Mouse (Mus musculus) kidney, postnatal 25 days (tissue): ENCODE data around the gene Psg29.

Experiments used
- DNase-seq, 2 experiments: peaks; one replicate each; pipeline ENCODE4 v3.0.0; 2021; ENCODE audit warnings: mixed read lengths in 2 of 2

Psg29 gene

DNA sequence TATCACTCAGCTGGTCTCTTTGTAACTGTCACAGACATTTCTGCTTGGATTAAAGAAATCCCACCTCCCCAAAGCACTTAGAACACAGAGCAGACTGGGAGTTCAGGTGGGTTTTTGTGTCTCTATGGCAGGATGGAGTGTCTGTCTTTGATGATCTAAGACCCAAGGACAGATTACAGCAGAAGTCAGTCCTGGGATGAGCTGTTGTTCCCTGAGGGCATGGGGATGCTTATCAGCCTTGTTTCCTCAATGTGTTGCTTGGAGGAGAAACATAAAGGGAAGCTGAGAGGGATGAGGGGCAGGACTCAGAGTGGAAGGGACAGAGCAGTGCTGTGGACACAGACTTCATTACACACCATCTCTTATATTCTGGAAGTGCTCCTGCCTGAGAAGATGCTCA, at the start of gene Psg29:
Gene Psg29 (plus strand): TSS at position 301 of the 400 bp plus-strand sequence.
- DNase-seq = no peak

- DNase-seq = peak; percentile 73 to 84
These were observed 47.6 kb upstream of the Psg29 start for GRCm38 (mm10) chr7:17155634-17156033.

- peak; percentile 11 to 53 for DNase-seq
These were observed 46.2 kb upstream of the Psg29 start for GRCm38 (mm10) chr7:17156885-17157677.

DNA sequence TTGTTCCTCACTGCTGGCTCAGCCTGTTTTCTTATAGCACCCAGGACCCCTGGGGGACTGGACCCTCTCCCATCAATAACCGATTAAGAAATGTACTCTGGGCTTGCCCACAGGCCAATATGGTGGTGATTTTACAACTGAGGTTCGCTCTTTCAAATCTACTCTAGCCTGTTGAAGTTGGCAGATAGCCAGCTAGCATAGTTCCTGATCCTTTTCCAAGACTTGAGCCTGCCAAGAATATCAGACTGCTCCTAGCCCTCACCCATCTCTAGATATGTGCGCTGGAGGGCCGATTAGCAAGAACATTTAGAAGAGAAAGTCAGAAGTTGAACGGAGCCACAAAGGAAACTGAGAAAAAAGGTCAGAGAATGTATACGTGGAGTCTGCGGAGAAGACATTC, 44.3 kb upstream of the Psg29 start:
- DNase-seq = peak; percentile 51 to 54

DNA sequence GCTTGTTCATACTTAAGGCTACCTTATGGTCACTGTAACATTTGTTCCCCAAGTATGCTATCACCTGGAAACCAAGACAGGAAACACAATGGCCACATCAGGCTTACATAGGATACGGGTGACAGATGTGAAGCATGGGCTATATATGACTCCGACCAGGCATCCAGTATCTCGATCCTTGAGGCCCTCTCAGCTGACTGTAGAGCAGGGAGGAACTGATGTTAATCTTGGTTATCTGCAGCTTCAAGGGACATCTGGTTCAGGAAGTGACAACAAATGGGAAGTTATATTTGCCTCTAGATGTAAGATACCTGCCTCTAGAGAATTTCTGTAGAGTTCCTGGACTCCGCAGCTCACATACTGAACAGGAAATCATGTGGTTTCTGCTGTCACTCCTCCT, 31.4 kb upstream of the Psg29 start:
- DNase-seq = no peak

GRCm38 (mm10) chr7:17205530-17206184, 2.4 kb downstream of the Psg29 start:
- no peak for DNase-seq
